Mouse (Mus musculus): ENCODE measurements around the gene Tsga10ip. TPM values are rescaled to one million over a fixed set of nuclear protein-coding genes. Genes with fewer than 3 reads are reported as not detected.

Gene Tsga10ip
- polyA plus RNA-seq (2021; fragmentation: Nextera tagmentation): not detected in 2 replicates
- long read RNA-seq, experiment 1: 0 reads
- long read RNA-seq, experiment 2: 0 reads

DNA sequence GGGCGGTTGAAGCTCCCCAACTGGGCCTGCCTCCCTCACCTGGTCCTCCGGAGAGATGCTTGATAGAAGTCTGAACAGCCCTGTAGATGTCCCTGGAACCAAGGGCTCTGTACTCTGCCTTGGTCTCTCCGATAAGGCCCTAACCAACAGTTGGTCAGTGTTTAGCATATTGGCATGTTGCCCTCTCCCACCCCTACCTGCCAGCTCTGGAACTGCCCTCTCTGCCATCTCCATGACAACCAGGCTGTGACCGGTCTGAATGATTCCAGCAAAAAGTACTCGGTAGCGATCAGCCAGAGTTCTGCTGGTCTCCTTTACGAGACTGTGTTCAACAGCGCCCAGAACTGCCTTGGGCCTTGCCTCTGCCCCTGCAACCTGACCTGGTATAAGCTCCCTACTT lies at the start of gene Tsga10ip:
Tsga10ip (minus strand) TSS at position 234 of the 400 bp plus-strand sequence.

DNA sequence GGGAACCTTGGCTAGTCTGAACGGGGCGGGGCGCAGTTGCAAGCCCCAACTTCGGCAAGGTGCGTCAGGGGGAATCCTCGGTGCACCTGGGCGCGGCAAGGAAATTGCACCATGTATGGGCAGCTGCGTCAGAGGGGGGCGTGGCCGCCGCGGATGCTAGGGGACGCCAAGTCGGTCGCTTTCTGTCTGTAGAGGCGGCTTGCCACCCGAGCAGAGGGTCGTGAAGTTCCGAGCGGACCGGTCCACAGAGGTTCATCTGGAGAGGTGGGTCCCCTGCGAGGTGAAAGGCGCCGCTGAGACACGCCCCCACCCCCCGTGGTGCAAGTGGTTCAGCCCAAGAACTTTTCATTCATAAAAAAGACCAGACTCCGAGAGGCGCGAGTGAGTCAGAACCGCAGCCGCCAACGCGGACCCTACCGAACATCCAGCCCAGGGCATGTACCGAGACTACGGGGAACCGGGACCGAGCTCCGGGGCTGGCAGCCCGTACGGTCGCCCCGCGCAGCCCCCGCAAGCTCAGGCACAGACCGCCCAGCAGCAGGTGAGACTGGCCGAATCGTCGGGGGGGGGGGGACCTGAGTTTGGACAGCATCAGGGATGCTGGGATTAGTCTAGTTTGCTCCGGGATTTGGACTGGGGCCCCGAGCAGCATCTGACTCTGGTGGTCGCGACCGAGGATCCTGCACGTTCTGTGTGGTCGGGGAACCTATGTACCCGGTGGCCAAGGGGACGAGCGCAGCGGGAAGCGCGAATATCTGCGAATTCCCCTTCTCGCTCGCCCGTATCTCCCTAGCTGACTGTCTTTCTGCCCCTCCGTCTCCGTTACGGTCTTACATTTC lies 45.4 kb upstream of the Tsga10ip start, which contains the start of gene Fosl1:
Fosl1 (plus strand) TSS at position 33 of the 839 bp plus-strand sequence.

DNA sequence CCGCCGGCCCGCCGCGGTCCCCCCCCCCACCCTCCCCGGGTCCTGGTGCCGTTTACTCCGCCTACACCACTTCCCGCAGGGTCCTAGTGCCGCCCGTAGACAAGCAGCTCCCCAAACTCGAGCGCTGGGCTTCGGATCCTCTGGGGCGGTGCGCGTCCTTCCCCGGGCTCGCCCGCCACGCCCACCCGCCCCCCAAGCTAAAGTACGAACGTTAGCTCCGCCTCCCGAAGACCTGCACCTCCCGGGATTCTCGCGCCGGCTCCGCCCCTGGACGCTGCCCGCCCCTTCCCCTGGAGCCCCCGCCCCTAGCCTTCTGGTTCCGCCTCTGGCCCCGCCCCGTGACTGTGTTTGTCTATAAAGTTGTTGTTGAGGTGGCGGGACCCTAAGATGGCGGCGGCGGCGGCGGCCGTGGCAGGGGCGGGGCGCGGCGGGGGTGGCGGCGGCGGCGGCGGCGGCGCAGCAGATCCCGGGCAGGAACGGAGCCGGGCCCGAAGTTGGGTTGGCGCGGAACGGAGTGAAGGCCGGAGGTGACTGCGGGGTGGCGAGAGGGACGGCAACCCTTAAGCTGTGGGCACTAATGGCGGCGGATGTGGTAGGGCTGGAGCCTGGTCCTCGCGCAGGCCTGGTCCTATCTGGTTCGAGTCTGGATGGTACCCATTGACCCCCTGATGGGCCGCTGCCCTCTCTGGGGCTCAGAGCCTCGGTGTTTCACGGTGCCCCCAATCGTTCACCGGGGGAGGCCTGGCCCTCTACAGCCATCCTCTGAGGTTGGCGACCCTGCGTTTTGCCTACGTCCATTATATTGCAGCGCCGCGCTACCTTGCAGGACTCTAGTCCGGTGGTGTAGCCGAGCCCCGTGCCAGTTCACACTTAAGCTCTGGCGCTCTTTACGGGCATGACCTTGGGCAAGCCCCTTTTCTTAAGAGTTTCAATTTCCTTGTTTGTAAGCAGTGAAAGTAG lies 22.7 kb upstream of the Tsga10ip start, which contains the start of the genes Drap1 and AI837181:
Drap1 (minus strand) TSS at position 198 of the 960 bp plus-strand sequence.
AI837181 (plus strand) TSS at position 363 of the 960 bp plus-strand sequence.

DNA sequence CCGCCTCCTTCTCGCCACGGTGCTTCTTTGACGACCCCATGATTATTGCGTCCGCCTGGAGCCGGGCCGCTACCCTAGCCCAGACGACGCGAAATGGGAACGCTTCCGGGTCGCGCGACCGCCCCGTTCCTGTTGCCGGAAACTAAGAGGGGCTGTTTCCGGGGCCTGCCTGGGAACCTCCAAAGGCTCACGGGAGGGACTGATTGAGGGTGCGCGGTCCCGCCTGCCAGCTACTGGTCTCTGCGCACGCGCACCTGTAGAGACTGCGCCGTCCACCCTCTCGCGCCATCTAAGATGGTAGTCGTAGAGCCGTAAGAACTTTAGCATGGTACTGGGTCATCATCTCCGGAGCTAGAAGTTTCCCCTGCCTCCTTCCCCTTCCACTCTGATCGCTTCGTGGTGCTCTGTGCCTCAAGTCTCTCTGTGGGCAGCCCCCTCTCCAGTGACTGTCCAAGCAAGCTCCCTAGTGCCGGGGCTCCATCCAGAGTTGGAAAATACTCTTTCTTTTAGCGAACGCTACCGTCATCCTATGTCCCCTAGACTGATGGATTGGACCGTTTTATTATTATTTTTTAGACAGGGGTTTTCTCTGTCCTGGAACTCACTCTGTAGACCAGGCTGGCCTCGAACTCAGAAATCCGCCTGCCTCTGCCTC lies 13.6 kb downstream of the Tsga10ip start, which contains the start of gene Sart1:
Sart1 (minus strand) TSS at position 116 of the 655 bp plus-strand sequence.

DNA sequence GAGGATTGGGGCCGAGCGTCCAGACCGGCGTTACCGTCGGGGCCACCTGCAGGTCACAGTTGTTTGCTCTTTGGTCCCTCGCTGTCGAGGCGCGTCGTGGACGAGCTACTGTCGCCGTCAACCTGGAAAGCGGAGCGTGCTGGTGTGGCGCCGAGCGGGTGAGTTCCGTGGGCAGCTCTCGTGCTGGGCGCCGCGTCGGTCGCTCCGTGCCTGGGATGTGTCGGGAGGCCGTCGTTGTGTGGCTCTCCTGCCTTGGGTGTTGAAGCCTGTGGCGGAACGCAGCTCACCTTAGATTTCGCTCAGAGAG lies 35.3 kb downstream of the Tsga10ip start, which contains the start of gene Banf1:
Banf1 (minus strand) TSS at position 116 of the 307 bp plus-strand sequence.

DNA sequence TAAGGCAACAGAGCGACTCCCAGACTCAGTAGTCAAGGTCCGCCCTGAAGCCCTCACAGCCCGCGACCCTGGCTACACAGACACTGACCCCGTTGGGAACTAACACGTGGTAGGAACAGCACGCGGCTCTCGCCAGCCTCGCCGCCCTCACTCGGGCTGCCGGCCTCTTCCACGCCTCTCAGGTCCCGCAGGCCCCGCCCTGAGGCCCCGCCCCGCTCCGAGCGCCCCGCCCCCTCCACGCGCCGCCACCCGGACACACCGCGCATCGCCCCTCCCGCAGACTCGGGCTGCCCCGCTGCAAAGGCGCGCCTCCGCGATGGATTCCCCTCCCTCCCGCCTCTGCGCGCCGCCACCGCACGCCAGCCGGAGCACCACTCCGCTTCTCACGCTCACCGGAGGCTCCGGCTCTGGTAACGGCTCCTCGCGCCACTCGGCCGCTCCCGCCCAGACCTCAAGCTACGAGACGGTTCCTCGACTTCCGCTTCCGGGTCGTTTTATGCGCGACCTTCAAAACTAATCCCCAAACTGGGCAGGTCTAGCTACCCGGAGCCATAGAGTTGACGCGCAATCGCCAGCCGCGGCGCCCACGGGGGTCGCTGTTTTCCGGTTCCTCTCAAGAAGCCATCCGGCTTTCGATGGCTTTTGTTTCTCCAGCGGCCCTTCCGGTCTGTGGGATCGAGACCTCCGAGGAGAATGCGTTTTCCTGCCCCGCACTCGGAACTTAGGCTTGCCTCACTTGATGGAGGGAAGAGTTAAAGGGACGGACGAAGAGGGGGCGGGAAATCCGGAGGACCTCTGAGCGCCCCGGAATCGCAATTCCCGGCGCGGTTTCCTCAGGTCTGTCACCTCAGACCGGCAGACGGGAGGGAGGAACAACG lies 35.9 kb downstream of the Tsga10ip start, which contains the start of gene Eif1ad:
Eif1ad (plus strand) TSS at position 567 of the 878 bp plus-strand sequence.

DNA sequence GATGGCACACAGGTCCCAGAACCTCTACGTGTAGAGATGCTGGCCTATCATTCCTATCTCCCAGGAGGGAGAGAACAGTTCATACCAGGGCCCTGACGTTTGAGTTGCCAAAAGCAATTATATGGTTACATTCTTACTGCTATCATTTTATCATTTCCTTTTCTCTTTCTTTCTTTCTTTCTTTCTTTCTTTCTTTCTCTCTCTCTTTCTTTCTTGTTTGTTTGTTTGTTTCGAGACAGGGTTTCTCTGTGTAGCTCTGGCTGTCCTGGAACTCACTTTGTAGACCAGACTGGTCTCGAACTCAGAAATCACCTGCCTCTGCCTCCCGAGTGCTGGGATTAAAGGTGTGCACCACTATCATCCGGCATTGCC lies 52.8 kb downstream of the Tsga10ip start, which contains the start of gene Cst6:
Cst6 (minus strand) TSS at position 73 of the 372 bp plus-strand sequence.

Other genes starting within 250 kb of the Tsga10ip start
- 18.5 and 34.5 TPM in 2 replicates for gene Pacs1, start 129.4 kb downstream of the Tsga10ip start, polyA plus RNA-seq (2021; fragmentation: Nextera tagmentation)
- gene Sf3b2, start 107.1 kb downstream of the Tsga10ip start, polyA plus RNA-seq (2021; fragmentation: Nextera tagmentation): 203 and 220 TPM in 2 replicates
- gene Gal3st3, start 104.2 kb downstream of the Tsga10ip start, polyA plus RNA-seq (2021; fragmentation: Nextera tagmentation): 30.0 and 34.7 TPM in 2 replicates
- gene Catsper1, start 66.8 kb downstream of the Tsga10ip start, polyA plus RNA-seq (2021; fragmentation: Nextera tagmentation): not detected in 2 replicates
- gene Cst6, start 53.0 kb downstream of the Tsga10ip start, polyA plus RNA-seq (2021; fragmentation: Nextera tagmentation): 50.0 and 72.9 TPM in 2 replicates
- gene Eif1ad, start 35.8 kb downstream of the Tsga10ip start, polyA plus RNA-seq (2021; fragmentation: Nextera tagmentation): 29.9 and 34.7 TPM in 2 replicates
- 160 and 199 TPM in 2 replicates for gene Banf1, start 35.4 kb downstream of the Tsga10ip start, polyA plus RNA-seq (2021; fragmentation: Nextera tagmentation)
- gene Sart1, start 13.8 kb downstream of the Tsga10ip start, polyA plus RNA-seq (2021; fragmentation: Nextera tagmentation): 26.4 and 29.3 TPM in 2 replicates
- gene Drap1, start 22.5 kb upstream of the Tsga10ip start, polyA plus RNA-seq (2021; fragmentation: Nextera tagmentation): 166 and 215 TPM in 2 replicates
- gene AI837181, start 22.6 kb upstream of the Tsga10ip start, polyA plus RNA-seq (2021; fragmentation: Nextera tagmentation): 42.0 and 45.8 TPM in 2 replicates
- gene Fosl1, start 45.0 kb upstream of the Tsga10ip start, polyA plus RNA-seq (2021; fragmentation: Nextera tagmentation): 0.19 TPM in 1 of 2 replicates, not detected in the other
- 20.7 and 40.8 TPM in 2 replicates for gene Ccdc85b, start 55.4 kb upstream of the Tsga10ip start, polyA plus RNA-seq (2021; fragmentation: Nextera tagmentation)
- gene Fibp, start 58.1 kb upstream of the Tsga10ip start, polyA plus RNA-seq (2021; fragmentation: Nextera tagmentation): 93.1 and 106 TPM in 2 replicates
- 0.23 TPM in 1 of 2 replicates, not detected in the other for gene Ctsw, start 66.0 kb upstream of the Tsga10ip start, polyA plus RNA-seq (2021; fragmentation: Nextera tagmentation)
- 13.0 and 16.9 TPM in 2 replicates for gene Efemp2, start 71.4 kb upstream of the Tsga10ip start, polyA plus RNA-seq (2021; fragmentation: Nextera tagmentation)
- 18.7 and 21.5 TPM in 2 replicates for gene Mus81, start 85.9 kb upstream of the Tsga10ip start, polyA plus RNA-seq (2021; fragmentation: Nextera tagmentation)
- 823 and 1,622 TPM in 2 replicates for gene Cfl1, start 87.9 kb upstream of the Tsga10ip start, polyA plus RNA-seq (2021; fragmentation: Nextera tagmentation)
- gene 1700020D05Rik, start 101.3 kb upstream of the Tsga10ip start, polyA plus RNA-seq (2021; fragmentation: Nextera tagmentation): not detected in 2 replicates
- gene Snx32, start 108.0 kb upstream of the Tsga10ip start, polyA plus RNA-seq (2021; fragmentation: Nextera tagmentation): 58.0 and 58.2 TPM in 2 replicates
- not detected in 2 replicates for gene Ovol1, start 158.1 kb upstream of the Tsga10ip start, polyA plus RNA-seq (2021; fragmentation: Nextera tagmentation)
- 2.8 and 3.6 TPM in 2 replicates for gene Ap5b1, start 165.5 kb upstream of the Tsga10ip start, polyA plus RNA-seq (2021; fragmentation: Nextera tagmentation)
- 63.2 and 67.2 TPM in 2 replicates for gene Rnaseh2c, start 199.3 kb upstream of the Tsga10ip start, polyA plus RNA-seq (2021; fragmentation: Nextera tagmentation)
- gene Kat5, start 207.7 kb upstream of the Tsga10ip start, polyA plus RNA-seq (2021; fragmentation: Nextera tagmentation): 57.2 and 58.7 TPM in 2 replicates
- 7.7 and 14.6 TPM in 2 replicates for gene Rela, start 235.0 kb upstream of the Tsga10ip start, polyA plus RNA-seq (2021; fragmentation: Nextera tagmentation)